Mouse (Mus musculus) hindbrain, embryonic 12.5 days (tissue): ENCODE results near the gene Gls2. TPM values are rescaled to one million over a fixed set of nuclear protein-coding genes. Genes with fewer than 3 reads are reported as not detected.
"Not testable (repeated sequence)": the region's sequence is repeated elsewhere in the genome, so short reads cannot be mapped to it uniquely, and the experiment has no call there.

Experiments used
- ATAC-seq: fragments of 200-750 bp; cut with Nextera tagmentation; 2 replicates; pipeline ENCODE4 v1.8.0; 2017; ENCODE audit warnings: moderate TSS enrichment; ENCODE audit not compliant: low FRiP score
- H3K27ac ChIP-seq: fragments of 300-500 bp; sonication (generic); 2 replicates; pipeline ENCODE4 v1.5.1; 2016; ENCODE audit warnings: mild to moderate bottlenecking
- H3K27me3 ChIP-seq: fragments of 300-500 bp; sonication (generic); 2 replicates; pipeline ENCODE4 v1.6.1; 2016; ENCODE audit warnings: mild to moderate bottlenecking
- H3K36me3 ChIP-seq: fragments of 300-500 bp; sonication (generic); 2 replicates; pipeline ENCODE4 v1.6.1; 2016; ENCODE audit warnings: mild to moderate bottlenecking
- H3K4me1 ChIP-seq: fragments of 300-500 bp; sonication (generic); 2 replicates; pipeline ENCODE4 v1.6.1; 2016
- H3K4me2 ChIP-seq: fragments of 300-500 bp; sonication (generic); replicated peaks from 2 replicates; pipeline ENCODE4 v1.6.1; 2016; ENCODE audit warnings: mild to moderate bottlenecking
- H3K4me3 ChIP-seq: fragments of 300-500 bp; sonication (generic); 2 replicates; pipeline ENCODE4 v1.5.1; 2016; ENCODE audit warnings: mild to moderate bottlenecking
- H3K9ac ChIP-seq: fragments of 300-500 bp; sonication (generic); 2 replicates; pipeline ENCODE4 v1.6.1; 2016; ENCODE audit warnings: mild to moderate bottlenecking, moderate library complexity
- H3K9me3 ChIP-seq: fragments of 300-500 bp; sonication (generic); replicated peaks from 2 replicates; pipeline ENCODE4 v1.6.1; 2016; ENCODE audit warnings: mild to moderate bottlenecking
- WGBS: fragments of 180-500 bp; shearing (Covaris S2); methylation state at CpG from one replicate; pipeline ENCODE4 v1.1.7; 2016; 5-methylcytosine and 5-hydroxymethylcytosine counted together
- polyA plus RNA-seq: library from polyadenylated mRNA; unstranded; fragments of >200 nt; fragmentation: Nextera tagmentation; extraction: Ambion mirVana; gene quantifications from 2 replicates; pipeline ENCODE4 v1.2.1, GENCODE M21; 2016

The Gls2 gene
- polyA plus RNA-seq, 1 experiment from 2014 or later: 0.70 TPM

DNA sequence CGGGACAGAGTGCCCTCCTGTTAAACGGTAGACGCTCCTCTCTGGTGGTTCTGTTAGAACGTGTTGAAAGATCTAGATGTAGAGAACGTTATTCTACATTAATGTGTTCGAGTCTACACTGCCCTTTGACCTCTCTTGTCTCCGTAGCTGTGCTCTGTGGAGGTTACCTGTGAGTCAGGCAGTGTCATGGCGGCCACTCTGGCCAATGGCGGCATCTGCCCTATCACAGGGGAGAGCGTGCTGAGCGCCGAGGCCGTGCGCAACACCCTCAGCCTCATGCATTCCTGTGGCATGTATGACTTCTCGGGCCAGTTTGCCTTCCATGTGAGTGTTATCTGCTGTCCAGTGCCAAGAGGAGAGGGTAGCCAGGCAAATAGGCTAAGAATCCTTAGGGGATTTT is 10.7 kb downstream of the Gls2 start:
- no peaks in the 10 kb centered on the region for H3K27me3 ChIP-seq
- no peak overlapping the region for H3K27ac ChIP-seq
- H3K9ac ChIP-seq: no peak overlapping the region
- no peak for ATAC-seq
- 88% methylated on average over 15 of the region's 15 CpGs for WGBS
- peaks cover 7% of the 10 kb centered on the region for H3K36me3 ChIP-seq
- no peaks in the 10 kb centered on the region for H3K4me1 ChIP-seq
- no peaks in the 10 kb centered on the region for H3K9me3 ChIP-seq
- no peak overlapping the region for H3K4me3 ChIP-seq
- H3K4me2 ChIP-seq: no peak overlapping the region

DNA sequence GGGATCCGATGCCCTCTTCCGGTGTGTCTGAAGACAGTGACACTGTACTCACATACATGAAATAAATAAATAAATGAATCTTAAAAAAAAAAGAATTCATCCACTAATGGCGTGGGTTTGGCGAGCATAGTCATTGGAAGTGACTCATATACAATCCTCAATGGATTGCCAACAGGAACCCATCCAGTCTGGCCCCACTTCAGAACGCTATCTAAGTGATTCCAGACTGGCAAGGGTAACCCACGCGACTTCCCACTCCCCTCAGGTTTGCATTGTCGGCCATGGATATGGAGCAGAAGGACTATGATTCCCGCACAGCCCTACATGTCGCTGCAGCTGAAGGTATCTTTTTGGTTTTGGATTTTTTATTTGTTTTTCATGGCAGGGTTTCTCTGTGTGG is 14.1 kb downstream of the Gls2 start:
- Histone ChIP-seq H3K27me3 (peaks cover under 1% of the 10 kb centered on the region; the same call in 1 of the 2 replicates), H3K9me3 (no peaks in the 10 kb centered on the region), H3K4me2 (no peak overlapping the region), H3K27ac (no peak overlapping the region), H3K36me3 (peaks cover 7% of the 10 kb centered on the region), H3K4me1 (peaks cover 9% of the 10 kb centered on the region), H3K9ac (no peak overlapping the region), H3K4me3 (no peak overlapping the region)
- no peak for ATAC-seq
- WGBS: 94% methylated on average over 10 of the region's 10 CpGs

DNA sequence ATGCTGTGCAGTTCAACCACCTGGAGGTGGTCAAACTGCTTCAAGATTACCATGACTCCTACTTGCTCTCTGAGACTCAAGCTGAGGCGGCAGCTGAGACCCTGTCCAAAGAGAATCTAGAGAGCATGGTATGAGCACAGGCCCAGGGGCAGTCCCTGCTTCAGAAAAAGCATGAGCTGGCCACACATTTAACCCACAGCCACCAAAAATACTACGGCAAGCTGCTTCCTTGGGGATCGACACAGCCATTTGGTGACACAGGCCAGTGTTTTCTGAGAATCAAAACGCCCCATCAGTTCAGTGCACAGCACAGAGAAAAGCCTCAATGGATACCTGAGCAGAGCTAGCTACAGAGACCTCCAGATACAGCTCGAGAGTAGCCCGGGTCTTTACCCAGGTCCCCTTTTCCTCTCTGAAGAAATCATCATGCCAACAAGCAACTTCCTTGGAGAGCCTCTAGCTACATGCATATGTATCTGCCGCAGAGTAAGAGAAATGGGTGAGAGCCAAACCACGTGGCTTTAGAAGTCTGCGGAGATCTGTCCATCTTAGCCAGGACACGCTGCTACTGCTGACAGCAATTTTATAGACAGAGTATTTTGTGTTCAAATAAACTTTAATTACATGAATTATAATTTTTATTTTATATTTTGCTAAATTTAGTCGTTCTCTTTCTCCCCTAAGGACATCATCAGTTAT is 15.2 kb downstream of the Gls2 start:
- H3K4me2 ChIP-seq: no peak overlapping the region
- peaks cover 9% of the 10 kb centered on the region for H3K4me1 ChIP-seq
- H3K9ac ChIP-seq: no peak overlapping the region
- WGBS: 94% methylated on average over 11 of the region's 11 CpGs
- H3K27me3 ChIP-seq: peaks cover 3% of the 10 kb centered on the region; the same call in 1 of the 2 replicates
- ATAC-seq: no peak
- H3K27ac ChIP-seq: no peak overlapping the region
- no peak overlapping the region for H3K4me3 ChIP-seq
- H3K36me3 ChIP-seq: peaks cover 7% of the 10 kb centered on the region
- H3K9me3 ChIP-seq: no peaks in the 10 kb centered on the region

DNA sequence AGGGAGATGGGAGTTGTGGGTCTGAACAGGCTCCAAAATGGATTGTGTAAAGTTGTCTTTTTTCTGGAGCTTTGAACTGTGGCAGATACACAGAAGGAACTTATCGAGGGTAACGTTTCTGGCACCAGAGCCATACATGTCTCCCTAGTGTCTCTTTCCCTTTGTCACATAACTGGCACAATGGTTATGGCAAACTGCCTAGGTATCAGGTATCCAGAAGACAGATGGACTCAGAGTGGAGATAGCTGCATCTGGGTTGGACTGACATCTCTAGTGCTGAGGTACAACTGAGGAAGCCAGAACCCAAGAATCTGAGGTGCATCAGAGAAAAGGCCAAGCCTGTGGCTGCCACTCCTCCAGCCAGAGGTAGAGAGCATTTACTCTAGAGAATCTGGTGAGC is 15.9 kb downstream of the Gls2 start:
- Histone ChIP-seq H3K36me3 (peaks cover 7% of the 10 kb centered on the region), H3K9me3 (no peaks in the 10 kb centered on the region), H3K4me2 (no peak overlapping the region), H3K9ac (no peak overlapping the region), H3K27me3 (peaks cover 3% of the 10 kb centered on the region; the same call in 1 of the 2 replicates), H3K27ac (no peak overlapping the region), H3K4me1 (peaks cover 9% of the 10 kb centered on the region), H3K4me3 (no peak overlapping the region)
- 81% methylated on average over 2 of the region's 2 CpGs for WGBS
- no peak for ATAC-seq

DNA sequence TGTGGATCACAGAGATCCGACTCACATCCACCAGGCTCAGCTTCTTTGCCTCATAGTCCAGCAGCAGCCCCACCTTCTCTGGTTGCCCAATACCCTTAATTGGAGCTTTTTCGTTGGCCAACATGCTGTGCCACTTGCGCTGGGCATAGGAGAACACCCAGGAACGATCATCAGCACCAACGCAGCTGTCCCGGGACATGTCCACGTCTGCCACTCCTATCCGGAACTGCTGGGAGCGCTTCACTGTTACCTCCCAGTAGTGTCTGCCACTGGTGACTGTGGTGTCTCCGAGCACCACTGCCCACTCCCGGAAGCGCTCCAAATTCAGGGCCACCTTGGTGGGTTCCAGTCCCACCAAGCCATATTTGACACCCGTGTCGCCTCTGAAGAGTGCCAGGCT is 16.7 kb downstream of the Gls2 start:
- H3K4me3 ChIP-seq: peak overlapping the region; percentile 59
- peaks cover 7% of the 10 kb centered on the region; the same call in 1 of the 2 replicates for H3K36me3 ChIP-seq
- no peaks in the 10 kb centered on the region for H3K9me3 ChIP-seq
- 40% methylated on average over 14 of the region's 14 CpGs for WGBS
- no peak overlapping the region for H3K27ac ChIP-seq
- ATAC-seq: 0 out of 2 replicates have a peak, but pooled peaks have one; percentile 9
- H3K9ac ChIP-seq: peak overlapping the region; percentile 70
- peaks cover 3% of the 10 kb centered on the region; the same call in 1 of the 2 replicates for H3K27me3 ChIP-seq
- peak overlapping the region; percentile 90 for H3K4me2 ChIP-seq
- peaks cover 9% of the 10 kb centered on the region for H3K4me1 ChIP-seq

DNA sequence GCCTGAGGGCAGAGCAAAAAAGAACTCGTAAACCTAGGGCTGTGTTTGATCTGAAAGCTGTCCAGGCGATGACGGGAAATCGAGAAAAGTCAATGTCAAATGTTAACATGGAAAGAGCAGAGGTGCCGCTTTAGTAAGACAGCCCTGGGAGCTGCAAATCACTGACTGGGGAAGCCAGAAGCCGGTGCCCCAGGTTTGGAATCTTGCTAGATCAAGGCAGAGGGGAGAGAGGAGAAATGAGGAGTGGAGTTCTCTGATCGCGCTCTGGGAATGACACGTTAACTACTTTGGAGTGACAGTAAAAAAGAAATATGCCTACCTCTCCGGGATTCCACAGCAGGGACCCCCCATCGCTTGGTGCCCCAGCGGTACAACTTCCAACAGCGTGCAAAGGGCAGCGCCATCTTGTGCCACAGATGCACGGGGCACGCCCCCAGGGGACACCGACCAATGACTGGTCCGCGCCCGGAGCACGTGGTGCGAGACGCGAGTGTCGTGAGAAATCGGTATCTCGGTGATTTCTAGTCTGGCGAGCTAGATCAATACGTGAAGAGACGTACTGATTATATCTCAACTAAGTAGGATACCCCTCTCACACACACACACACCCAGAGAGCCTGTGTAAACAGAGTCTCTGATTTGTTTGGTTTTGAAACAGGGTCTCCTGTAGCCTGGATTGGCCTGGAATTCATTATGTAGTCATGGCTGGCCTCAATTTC is 17.3 kb downstream of the Gls2 start, which contains the start of gene Spryd4:
TSS of gene Spryd4 (minus strand) at position 418 of the 719 bp plus-strand sequence.
- H3K27me3 ChIP-seq: peaks cover 3% of the 10 kb centered on the region; the same call in 1 of the 2 replicates
- H3K27ac ChIP-seq: no peak within 1 kb of the TSS
- H3K36me3 ChIP-seq: peaks cover 3% of the 10 kb centered on the region; the same call in 1 of the 2 replicates
- peaks cover 9% of the 10 kb centered on the region for H3K4me1 ChIP-seq
- peak within 1 kb of the TSS; percentile 90 for H3K4me2 ChIP-seq
- H3K9ac ChIP-seq: peak within 1 kb of the TSS; percentile 70
- H3K9me3 ChIP-seq: no peaks in the 10 kb centered on the region
- WGBS: under 1% methylated on average over 30 of the region's 30 CpGs
- H3K4me3 ChIP-seq: peak within 1 kb of the TSS; percentile 59
- ATAC-seq: peak; percentile 94

DNA sequence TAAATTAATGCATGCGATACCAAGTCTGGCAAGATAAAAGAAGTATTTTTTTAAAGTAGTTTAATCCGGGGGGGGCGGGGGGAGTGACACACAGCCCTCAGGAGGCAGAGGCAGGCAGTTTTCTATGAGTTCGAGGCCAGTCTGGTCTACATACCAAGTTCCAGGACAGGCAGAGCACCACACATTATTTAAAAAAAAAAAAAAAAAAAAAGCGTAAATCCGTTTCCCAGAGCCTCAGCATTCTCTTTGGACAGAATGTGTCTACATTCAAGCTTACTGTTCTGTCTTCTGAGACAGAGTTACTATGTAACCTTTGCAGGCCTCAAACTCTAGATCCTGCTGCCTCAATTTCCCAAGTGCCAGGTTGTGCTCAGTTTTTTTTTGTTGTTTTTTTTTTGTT is 17.9 kb downstream of the Gls2 start:
- WGBS: 56% methylated on average over 6 of the region's 6 CpGs
- peak overlapping the region; percentile 59 for H3K4me3 ChIP-seq
- no peaks in the 10 kb centered on the region for H3K36me3 ChIP-seq
- peaks cover 3% of the 10 kb centered on the region; the same call in 1 of the 2 replicates for H3K27me3 ChIP-seq
- H3K27ac ChIP-seq: no peak overlapping the region
- ATAC-seq: peak; percentile 12; the same call in 1 of the 2 replicates
- no peak overlapping the region for H3K9ac ChIP-seq
- H3K4me1 ChIP-seq: peaks cover 9% of the 10 kb centered on the region
- H3K4me2 ChIP-seq: peak overlapping the region; percentile 90
- no peaks in the 10 kb centered on the region for H3K9me3 ChIP-seq

DNA sequence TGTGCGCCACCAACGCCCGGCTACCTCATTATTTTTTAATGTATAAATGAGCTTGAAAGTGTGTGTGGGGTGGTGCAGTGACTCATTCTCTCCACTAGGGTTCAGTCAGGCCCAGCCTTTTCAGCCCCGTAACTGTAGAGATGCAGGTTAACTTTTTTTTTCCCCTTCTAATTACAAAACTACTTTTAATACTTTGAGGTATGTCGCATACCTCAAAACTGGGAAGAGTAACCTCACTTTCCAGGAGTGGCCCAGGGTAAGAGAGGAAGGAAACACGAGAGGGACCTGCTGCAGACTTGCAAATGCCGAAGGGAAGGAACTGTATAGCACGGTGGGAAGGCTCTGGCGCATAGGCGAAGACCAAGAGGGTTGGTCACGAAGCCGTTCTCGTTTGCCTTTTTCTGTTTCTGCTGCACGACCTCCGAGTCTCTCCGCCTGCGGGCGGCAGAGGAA is 18.6 kb downstream of the Gls2 start:
- Histone ChIP-seq H3K9me3 (no peaks in the 10 kb centered on the region), H3K36me3 (no peaks in the 10 kb centered on the region), H3K9ac (no peak overlapping the region), H3K27me3 (peaks cover 3% of the 10 kb centered on the region; the same call in 1 of the 2 replicates), H3K4me3 (peak overlapping the region; percentile 25), H3K4me1 (peaks cover 9% of the 10 kb centered on the region), H3K27ac (no peak overlapping the region), H3K4me2 (peak overlapping the region; percentile 45)
- ATAC-seq: 0 out of 2 replicates have a peak, but pooled peaks have one; percentile 38
- WGBS: 2% methylated on average over 18 of the region's 18 CpGs

DNA sequence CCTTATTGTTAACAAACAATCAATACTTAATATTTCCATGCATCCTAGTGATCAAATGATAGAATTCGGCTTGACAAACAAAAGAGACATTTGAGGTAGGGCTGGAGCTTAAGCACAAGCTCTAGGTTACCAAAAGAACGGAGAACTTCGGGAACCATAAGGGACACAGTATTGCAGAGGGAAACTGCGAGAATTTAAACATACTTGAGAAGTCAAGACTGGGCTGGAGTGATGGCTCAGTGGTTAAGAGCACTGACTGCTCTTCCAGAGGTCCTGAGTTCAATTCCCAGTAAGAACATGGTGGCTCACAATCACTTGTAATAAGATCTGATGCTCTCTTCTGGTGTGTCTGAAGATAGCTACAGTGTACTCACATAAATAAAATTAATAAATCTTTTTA is 19.9 kb downstream of the Gls2 start:
- WGBS: 90% methylated on average over 4 of the region's 4 CpGs
- H3K4me1 ChIP-seq, H3K4me3 ChIP-seq: not testable (repeated sequence)

DNA sequence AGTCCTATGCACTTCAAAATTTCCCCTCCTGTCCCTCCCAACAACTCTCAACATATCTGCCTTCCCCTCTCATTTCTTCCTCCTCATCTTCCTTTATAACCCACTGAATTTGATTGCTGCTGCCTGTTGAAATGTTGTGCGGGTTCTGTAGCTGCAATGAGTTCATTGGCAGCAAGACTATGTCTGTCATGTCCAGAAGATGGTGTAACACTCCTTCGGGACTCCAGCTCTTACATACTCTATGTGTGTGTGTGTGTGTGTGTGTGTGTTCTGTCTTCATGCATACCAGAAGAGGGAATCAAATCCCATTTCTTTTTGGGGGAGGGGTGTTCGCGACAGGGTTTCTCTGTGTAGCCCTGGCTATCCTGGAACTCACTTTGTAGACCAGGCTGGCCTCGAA is 20.7 kb downstream of the Gls2 start:
- Histone ChIP-seq H3K27ac (no peak overlapping the region), H3K4me1 (peaks cover 9% of the 10 kb centered on the region), H3K27me3 (peaks cover 3% of the 10 kb centered on the region; the same call in 1 of the 2 replicates), H3K36me3 (no peaks in the 10 kb centered on the region), H3K9ac (no peak overlapping the region), H3K4me3 (no peak overlapping the region), H3K9me3 (no peaks in the 10 kb centered on the region), H3K4me2 (no peak overlapping the region)
- WGBS: 90% methylated on average over 5 of the region's 5 CpGs
- ATAC-seq: no peak

More for the DNA sequence above, 19.9 kb downstream of the Gls2 start:
- not testable (repeated sequence) for ATAC-seq, H3K9ac ChIP-seq, H3K27me3 ChIP-seq, H3K4me2 ChIP-seq, H3K27ac ChIP-seq, H3K9me3 ChIP-seq, H3K36me3 ChIP-seq

DNA sequence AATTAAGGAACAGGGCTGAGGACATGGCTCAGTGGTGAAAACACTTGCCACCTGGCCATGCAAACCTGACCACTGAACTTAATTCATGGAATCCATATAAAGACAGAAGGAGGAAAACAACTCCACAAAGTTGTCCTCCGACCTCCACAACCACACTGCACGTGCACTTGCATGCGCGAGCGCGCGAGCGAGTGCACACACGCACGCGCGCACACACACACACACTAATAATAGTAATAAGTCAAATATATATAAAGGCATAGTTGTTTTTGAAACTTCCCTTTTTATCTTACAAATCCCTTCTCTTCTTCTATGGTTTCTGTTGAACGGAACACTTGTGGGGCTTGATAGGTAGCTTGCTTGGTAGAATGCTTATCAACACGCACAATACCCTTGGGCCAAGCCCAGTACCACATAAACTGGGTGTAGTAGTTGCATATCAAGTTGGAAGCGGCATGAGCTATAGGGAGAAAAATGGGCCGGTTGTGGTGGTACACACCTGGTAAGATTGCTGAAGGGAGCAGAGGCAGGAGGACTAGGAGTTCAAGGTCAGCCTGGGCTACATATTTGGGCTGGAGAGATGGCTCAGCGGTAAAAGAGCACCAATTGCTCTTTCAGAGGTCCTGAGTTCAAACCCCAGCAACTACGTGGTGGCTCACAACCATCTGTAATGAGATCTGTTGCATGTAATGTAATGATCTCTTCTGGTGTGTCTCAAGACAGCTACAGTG is 24.3 kb downstream of the Gls2 start:
- H3K4me1 ChIP-seq: no peaks in the 10 kb centered on the region
- H3K27me3 ChIP-seq: peaks cover under 1% of the 10 kb centered on the region
- 94% methylated on average over 18 of the region's 18 CpGs for WGBS
- no peak overlapping the region for H3K4me3 ChIP-seq
- ATAC-seq: no peak
- no peak overlapping the region for H3K9ac ChIP-seq
- H3K4me2 ChIP-seq: no peak overlapping the region
- H3K27ac ChIP-seq: no peak overlapping the region
- H3K36me3 ChIP-seq: no peaks in the 10 kb centered on the region
- no peaks in the 10 kb centered on the region for H3K9me3 ChIP-seq
